Mouse (Mus musculus): ENCODE data around the gene Fmo2. TPM values are rescaled to one million over a fixed set of nuclear protein-coding genes. Genes with fewer than 3 reads are reported as not detected.

The Fmo2 gene
- total and polyA plus RNA-seq, 3 experiments, result not detected

DNA sequence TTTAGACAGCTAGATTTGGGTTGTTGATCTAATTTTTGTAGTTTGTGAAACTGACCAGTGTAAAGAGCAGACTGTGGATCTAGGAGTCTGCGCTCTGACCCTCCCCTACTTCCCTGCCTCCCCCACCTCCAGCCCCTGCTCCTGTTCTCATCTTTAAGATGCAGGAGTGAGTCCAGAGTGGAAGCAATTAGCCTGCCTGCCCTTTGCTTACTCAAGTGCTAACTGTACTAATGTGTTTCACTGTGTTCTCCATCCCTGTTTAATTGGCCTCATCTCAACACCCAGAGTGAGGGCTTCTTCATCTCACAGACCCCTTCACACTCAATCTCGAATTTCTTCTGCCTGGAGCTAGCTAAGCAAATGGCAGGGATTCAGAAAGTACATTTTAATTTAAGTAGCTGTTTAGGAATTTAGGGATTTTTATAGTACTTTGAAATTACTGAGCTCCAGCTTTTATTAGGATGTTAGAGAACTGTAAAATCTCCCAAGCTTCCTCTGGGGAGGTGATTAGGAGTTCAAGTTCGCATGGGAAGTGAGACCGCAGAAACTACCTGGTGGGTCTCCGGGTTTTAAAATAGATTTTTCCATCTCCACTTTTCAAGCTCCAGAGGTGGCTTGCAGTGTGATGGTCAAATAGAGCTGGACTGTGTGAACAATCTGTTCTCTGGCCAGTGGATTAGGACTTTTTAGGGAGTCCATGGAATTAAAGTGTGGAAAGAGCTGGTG is 39.6 kb upstream of the Fmo2 start:
- H3K4me3 ChIP-seq (replicated peaks in 1 of 3; ENCODE audit: low read depth in 2 of 3, low read length in 2 of 3, poor library complexity in 1 of 3), result no peak overlapping the region
- no peaks in the 10 kb centered on the region for H3K9me3 ChIP-seq (replicated peaks; ENCODE audit: low read length)
- H3K9ac ChIP-seq (ENCODE audit: insufficient read depth, low read depth), result no peak overlapping the region
- H3K4me1 ChIP-seq (ENCODE audit: control insufficient read depth in 1 of 2, insufficient read depth in 2 of 2), result peaks cover 5 to 8% of the 10 kb centered on the region in 2 experiments; a peak in 3 of 4 replicates
- no peaks in the 10 kb centered on the region for H3K79me2 ChIP-seq (replicated peaks; ENCODE audit: control insufficient read depth, extremely low read depth, insufficient read depth, poor library complexity, severe bottlenecking)
- H3K4me2 ChIP-seq (ENCODE audit: insufficient read depth, low read depth, poor library complexity, severe bottlenecking), result no peak overlapping the region
- dilution Hi-C loops (cut with MboI; ENCODE audit: extremely low pct_ligation_motif_present, extremely low pct_unique_long_range_greater_than_20kb, low sequenced_read_pairs) (no loop called here), in situ Hi-C loops (cut with MboI; ENCODE audit: low pct_ligation_motif_present, low pct_unique_long_range_greater_than_20kb, low sequenced_read_pairs) (no loop called here)
- no peaks in the 10 kb centered on the region for H3K27me3 ChIP-seq (replicated peaks)
- no peaks in the 10 kb centered on the region for H3K36me3 ChIP-seq (replicated peaks in 1 of 2; ENCODE audit: control insufficient read depth in 1 of 2, insufficient read depth in 1 of 2, low read length in 1 of 2)
- TF ChIP-seq POLR2AphosphoS2 (IDR thresholded peaks at IDR 0.05; ENCODE audit: low read depth, low read length), result no peak
- no peak for TF ChIP-seq E2F4 (IDR thresholded peaks at IDR 0.05; ENCODE audit: insufficient replicate concordance, low read depth, low read length)
- TF ChIP-seq MAFK (IDR thresholded peaks at IDR 0.05; ENCODE audit: insufficient replicate concordance, low read length), result no peak
- no peak for TF ChIP-seq TBP (conservative IDR thresholded peaks at IDR 0.05; ENCODE audit: low read depth, low read length)
- TF ChIP-seq HCFC1 (IDR thresholded peaks at IDR 0.05; ENCODE audit: low read depth, low read length), result no peak
- no peak for TF ChIP-seq SMC3 (IDR thresholded peaks at IDR 0.05; ENCODE audit: low read depth, low read length)
- no peak overlapping the region for H3K27ac ChIP-seq (ENCODE audit: insufficient read depth, low read depth)
- DNase-seq (ENCODE audit: extremely low read depth), result no peak

DNA sequence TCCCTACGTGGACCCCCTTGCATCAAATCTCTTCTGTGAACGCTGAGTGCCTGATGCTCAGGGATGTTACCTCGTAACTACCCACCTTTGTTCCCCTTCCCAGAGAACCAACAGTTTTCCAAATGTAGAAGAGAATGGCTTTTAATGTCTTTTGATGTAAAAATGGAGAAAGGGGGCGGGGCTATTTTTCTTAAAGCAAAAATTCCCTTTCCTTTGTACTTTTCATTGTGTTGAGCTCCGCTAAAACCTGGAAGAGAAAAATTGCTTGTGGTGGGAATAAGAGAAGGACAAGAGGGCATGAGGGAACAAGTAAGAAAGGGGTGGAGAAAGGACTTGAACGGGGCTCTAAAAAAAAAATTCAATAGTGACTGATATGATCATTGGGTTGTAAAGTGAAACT is 38.9 kb upstream of the Fmo2 start, which contains the start of gene Fmo6:
Gene Fmo6, minus strand, starts transcription at position 101 of the 400 bp plus-strand sequence.
- Histone ChIP-seq H3K4me3 (replicated peaks in 1 of 3; ENCODE audit: low read depth in 2 of 3, low read length in 2 of 3, poor library complexity in 1 of 3) (no peak within 1 kb of the TSS), H3K36me3 (replicated peaks in 1 of 2; ENCODE audit: control insufficient read depth in 1 of 2, insufficient read depth in 1 of 2, low read length in 1 of 2) (no peaks in the 10 kb centered on the region), H3K27ac (ENCODE audit: insufficient read depth, low read depth) (no peak within 1 kb of the TSS), H3K4me2 (ENCODE audit: insufficient read depth, low read depth, poor library complexity, severe bottlenecking) (no peak within 1 kb of the TSS), H3K4me1 (ENCODE audit: control insufficient read depth in 1 of 2, insufficient read depth in 2 of 2) (peaks cover 5 to 8% of the 10 kb centered on the region in 2 experiments; a peak in 3 of 4 replicates), H3K79me2 (replicated peaks; ENCODE audit: control insufficient read depth, extremely low read depth, insufficient read depth, poor library complexity, severe bottlenecking) (no peaks in the 10 kb centered on the region), H3K9ac (ENCODE audit: insufficient read depth, low read depth) (no peak within 1 kb of the TSS), H3K9me3 (replicated peaks; ENCODE audit: low read length) (no peaks in the 10 kb centered on the region), H3K27me3 (replicated peaks) (no peaks in the 10 kb centered on the region)
- DNase-seq (ENCODE audit: extremely low read depth), result no peak
- in situ Hi-C loops (cut with MboI; ENCODE audit: low pct_ligation_motif_present, low pct_unique_long_range_greater_than_20kb, low sequenced_read_pairs) (no loop called here), dilution Hi-C loops (cut with MboI; ENCODE audit: extremely low pct_ligation_motif_present, extremely low pct_unique_long_range_greater_than_20kb, low sequenced_read_pairs) (no loop called here)
- no peak for TF ChIP-seq CTCF (conservative IDR thresholded peaks at IDR 0.05 in 1 of 2, IDR thresholded peaks at IDR 0.05 in 1 of 2; ENCODE audit: low read depth in 2 of 2, low read length in 2 of 2)
- no peak for TF ChIP-seq KAT2A (IDR thresholded peaks at IDR 0.05; ENCODE audit: insufficient replicate concordance, low read length)

DNA sequence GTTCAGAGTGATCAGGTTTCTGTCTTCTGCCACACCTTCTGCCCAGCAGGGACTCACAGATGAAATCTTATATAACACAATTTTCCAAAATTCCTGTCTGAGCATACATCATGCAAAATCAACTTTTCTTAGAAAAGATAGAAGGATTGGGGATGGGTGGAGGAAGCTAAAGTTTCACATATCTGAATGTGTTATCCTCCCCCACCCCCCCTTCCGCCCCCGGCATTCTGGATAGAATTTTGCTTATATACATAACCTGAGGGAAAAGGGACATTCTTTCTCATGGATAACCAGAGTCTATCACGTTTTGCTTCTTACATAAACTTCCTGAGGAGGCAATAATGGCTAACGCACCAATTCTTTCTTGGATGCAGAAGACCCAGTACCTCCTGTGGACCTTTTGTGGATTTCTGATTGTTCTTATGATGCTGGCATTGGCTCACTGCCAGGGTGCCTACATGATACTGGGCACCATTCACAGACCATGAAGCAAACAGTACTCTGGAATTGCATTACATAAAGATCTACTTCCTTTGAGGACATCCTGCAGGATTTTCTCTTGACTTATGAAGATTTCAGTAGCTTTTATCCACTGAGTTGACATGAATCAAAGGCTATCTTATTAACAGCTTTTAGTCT is 36.0 kb upstream of the Fmo2 start:
- Histone ChIP-seq H3K4me1 (ENCODE audit: control insufficient read depth in 1 of 2, insufficient read depth in 2 of 2) (peaks cover 5 to 8% of the 10 kb centered on the region in 2 experiments; a peak in 3 of 4 replicates), H3K36me3 (replicated peaks in 1 of 2; ENCODE audit: control insufficient read depth in 1 of 2, insufficient read depth in 1 of 2, low read length in 1 of 2) (no peaks in the 10 kb centered on the region), H3K4me2 (ENCODE audit: insufficient read depth, low read depth, poor library complexity, severe bottlenecking) (no peak overlapping the region), H3K9ac (ENCODE audit: insufficient read depth, low read depth) (no peak overlapping the region), H3K4me3 (replicated peaks in 1 of 3; ENCODE audit: low read depth in 2 of 3, low read length in 2 of 3, poor library complexity in 1 of 3) (no peak overlapping the region), H3K27ac (ENCODE audit: insufficient read depth, low read depth) (no peak overlapping the region), H3K9me3 (replicated peaks; ENCODE audit: low read length) (no peaks in the 10 kb centered on the region), H3K27me3 (replicated peaks) (no peaks in the 10 kb centered on the region), H3K79me2 (replicated peaks; ENCODE audit: control insufficient read depth, extremely low read depth, insufficient read depth, poor library complexity, severe bottlenecking) (no peaks in the 10 kb centered on the region)
- DNase-seq (ENCODE audit: extremely low read depth), result no peak
- TF ChIP-seq POLR2A (IDR thresholded peaks at IDR 0.05; ENCODE audit: low read depth, low read length) (no peak), USF2 (conservative IDR thresholded peaks at IDR 0.05; ENCODE audit: low read depth, low read length) (no peak), PAX5 (IDR thresholded peaks at IDR 0.05; ENCODE audit: low read length) (no peak), CHD2 (IDR thresholded peaks at IDR 0.05; ENCODE audit: low read length) (no peak), TBP (conservative IDR thresholded peaks at IDR 0.05; ENCODE audit: low read depth, low read length) (no peak)
- in situ Hi-C loops (cut with MboI; ENCODE audit: low pct_ligation_motif_present, low pct_unique_long_range_greater_than_20kb, low sequenced_read_pairs) (no loop called here), dilution Hi-C loops (cut with MboI; ENCODE audit: extremely low pct_ligation_motif_present, extremely low pct_unique_long_range_greater_than_20kb, low sequenced_read_pairs) (no loop called here)

Measured in CH12.LX (cell line).